Mouse (Mus musculus) cerebellum, adult 2 months (tissue): ENCODE measurements at regions not wholly inside any gene's neighbourhood (a gene's known extent, or its start where the extent isn't known, plus 50 kb on each side); places are given as distances from the start of the nearest gene placed in this dataset.

Experiments
- DNase-seq, 2 experiments: peaks; one replicate each; pipeline ENCODE4 v3.0.0; 2021
- H3K27ac ChIP-seq: fragments of 200-500 bp; 2 replicates; pipeline ENCODE4 v1.5.1; 2012; ENCODE audit warnings: low read length, control low read depth, inconsistent platforms; ENCODE audit not compliant: insufficient read depth
- H3K27me3 ChIP-seq: fragments of 200-500 bp; 2 replicates; pipeline ENCODE4 v1.6.1; 2012; ENCODE audit warnings: inconsistent platforms, mild to moderate bottlenecking, low read length, moderate library complexity; ENCODE audit not compliant: control insufficient read depth, insufficient read depth
- H3K4me1 ChIP-seq: fragments of 200-500 bp; 2 replicates; pipeline ENCODE4 v1.6.1; 2011; ENCODE audit warnings: low read length; ENCODE audit not compliant: control insufficient read depth, insufficient read depth
- H3K4me3 ChIP-seq: fragments of 200-500 bp; replicated peaks from 2 replicates; pipeline ENCODE3; 2011; ENCODE audit warnings: mild to moderate bottlenecking, low read depth, low read length, control low read depth; ENCODE audit not compliant: insufficient read depth
- CTCF ChIP-seq: fragments of 200-500 bp; IDR thresholded peaks from 2 replicates; pipeline ENCODE4 v1.5.1; 2011; ENCODE audit warnings: low read depth, mild to moderate bottlenecking, control low read depth, low read length, moderate library complexity, borderline replicate concordance; ENCODE audit not compliant: insufficient read depth
- POLR2A ChIP-seq: fragments of 200-500 bp; IDR thresholded peaks from 2 replicates; pipeline ENCODE4 v1.6.1; 2011; ENCODE audit warnings: low read length, control low read depth, borderline replicate concordance; ENCODE audit not compliant: insufficient read depth
- WGBS: fragments of 180-500 bp; shearing (Covaris S2); methylation state at CpG from one replicate; pipeline ENCODE4 v1.1.7; 2018; 5-methylcytosine and 5-hydroxymethylcytosine counted together

- TF ChIP-seq CTCF (no peak), POLR2A (no peak)
- H3K27ac ChIP-seq = no peak overlapping the region
- no peaks in the 10 kb centered on the region for H3K27me3 ChIP-seq
- H3K4me1 ChIP-seq = no peaks in the 10 kb centered on the region
- no peak overlapping the region for H3K4me3 ChIP-seq
- no peak for DNase-seq
- 16% methylated on average over 3 of the region's 3 CpGs for WGBS
Measured at GRCm38 (mm10) chr9:84274608-84275007, 349.7 kb downstream of the Bckdhb start.

GRCm38 (mm10) chr9:84278295-84278694 is 353.4 kb downstream of the Bckdhb start:
- Histone ChIP-seq H3K4me3 (no peak overlapping the region), H3K27ac (no peak overlapping the region), H3K27me3 (no peaks in the 10 kb centered on the region), H3K4me1 (no peaks in the 10 kb centered on the region)
- TF ChIP-seq POLR2A (no peak), CTCF (no peak)
- 50% methylated on average over 4 of the region's 4 CpGs for WGBS
- no peak for DNase-seq

GRCm38 (mm10) chr9:84278731-84279130 is 353.8 kb downstream of the Bckdhb start:
- 24% methylated on average over 1 of the region's 1 CpGs for WGBS
- Histone ChIP-seq H3K27me3 (no peaks in the 10 kb centered on the region), H3K4me1 (no peaks in the 10 kb centered on the region), H3K4me3 (no peak overlapping the region), H3K27ac (no peak overlapping the region)
- DNase-seq = no peak
- no peak for TF ChIP-seq POLR2A
- no peak for TF ChIP-seq CTCF

- Histone ChIP-seq H3K4me3 (no peak overlapping the region), H3K27me3 (no peaks in the 10 kb centered on the region), H3K4me1 (no peaks in the 10 kb centered on the region), H3K27ac (no peak overlapping the region)
- DNase-seq = no peak
- 94% methylated on average over 4 of the region's 4 CpGs for WGBS
- TF ChIP-seq CTCF (no peak), POLR2A (no peak)
Measured at GRCm38 (mm10) chr9:84280898-84281297, 356.0 kb downstream of the Bckdhb start.

- no peaks in the 10 kb centered on the region for H3K27me3 ChIP-seq
- peak in 1 of 2 experiments; percentile 5 for DNase-seq
- WGBS = 26% methylated on average over 3 of the region's 3 CpGs
- TF ChIP-seq CTCF = no peak
- TF ChIP-seq POLR2A = no peak
- H3K4me3 ChIP-seq = no peak overlapping the region
- H3K27ac ChIP-seq = no peak overlapping the region
- H3K4me1 ChIP-seq = no peaks in the 10 kb centered on the region
Measured at GRCm38 (mm10) chr9:84281610-84282009, 356.7 kb downstream of the Bckdhb start.

GRCm38 (mm10) chr9:84283296-84283695 is 358.4 kb downstream of the Bckdhb start:
- 81% methylated on average over 6 of the region's 6 CpGs for WGBS
- DNase-seq = no peak
- TF ChIP-seq CTCF (no peak), POLR2A (no peak)

GRCm38 (mm10) chr9:84285604-84286003 is 360.7 kb downstream of the Bckdhb start:
- 30% methylated on average over 4 of the region's 4 CpGs for WGBS
- DNase-seq = no peak
- Histone ChIP-seq H3K27me3 (no peaks in the 10 kb centered on the region), H3K27ac (no peak overlapping the region), H3K4me3 (no peak overlapping the region), H3K4me1 (no peaks in the 10 kb centered on the region)
- no peak for TF ChIP-seq CTCF
- TF ChIP-seq POLR2A = no peak

More at GRCm38 (mm10) chr9:84283296-84283695, 358.4 kb downstream of the Bckdhb start:
- no peaks in the 10 kb centered on the region for H3K27me3 ChIP-seq
- H3K27ac ChIP-seq = no peak overlapping the region
- H3K4me3 ChIP-seq = no peak overlapping the region
- H3K4me1 ChIP-seq = no peaks in the 10 kb centered on the region

GRCm38 (mm10) chr9:84295891-84296290 is 370.9 kb downstream of the Bckdhb start:
- Histone ChIP-seq H3K27ac (no peak overlapping the region), H3K4me3 (no peak overlapping the region), H3K4me1 (no peaks in the 10 kb centered on the region), H3K27me3 (no peaks in the 10 kb centered on the region)
- TF ChIP-seq CTCF (no peak), POLR2A (no peak)
- WGBS = 11% methylated on average over 1 of the region's 1 CpGs
- no peak for DNase-seq

- no peak for TF ChIP-seq POLR2A
- TF ChIP-seq CTCF = no peak
- Histone ChIP-seq H3K4me3 (no peak overlapping the region), H3K4me1 (no peaks in the 10 kb centered on the region), H3K27me3 (no peaks in the 10 kb centered on the region), H3K27ac (no peak overlapping the region)
- WGBS = 83% methylated on average over 3 of the region's 3 CpGs
- no peak for DNase-seq
Measured at GRCm38 (mm10) chr9:84296456-84296855, 371.5 kb downstream of the Bckdhb start.
